ENCODE assay signal across 8 mouse cellular contexts in the genomic region with DNA sequence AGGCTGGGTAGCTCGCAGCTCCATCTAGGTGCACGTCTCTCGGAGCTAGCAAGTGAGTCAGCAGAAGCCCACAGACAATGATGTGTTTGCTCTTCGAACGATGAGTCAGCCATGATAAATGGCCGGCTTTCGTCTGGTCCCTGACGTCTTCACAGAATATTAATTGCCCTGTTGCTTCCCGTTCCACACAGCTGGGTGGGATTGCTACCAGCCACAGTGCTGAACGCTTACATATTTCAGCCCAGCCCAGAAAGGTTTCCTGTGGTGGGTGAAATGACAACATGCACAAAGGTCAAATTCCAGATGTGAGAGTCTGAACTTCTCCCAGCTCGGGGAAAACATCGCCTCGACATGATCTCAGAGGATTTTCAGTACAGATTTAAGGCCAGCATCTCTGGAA.
DNase-seq lines count a peak whose midpoint lies in the region; ATAC-seq and TF ChIP-seq lines count a peak whose summit lies in the region.
"Had no signal": no experiment of that assay in that cellular context is flagged by ENCODE, and none has a peak within 500 bp of the region (broad histone marks: within the 10 kb centered on the region; RNA-seq: fewer than 3 reads in every experiment).

No protein-coding gene starts in this region.

- H3K4me2 ChIP-seq in intestine, postnatal 0 days (replicated peaks; ENCODE audit: low read depth), result peak overlapping the region; percentile 30
- no peak overlapping the region for H3K4me2 ChIP-seq in liver, embryonic 13.5 days

- no peak for TF ChIP-seq CTCF in MEL (IDR thresholded peaks at IDR 0.05 in 2 of 3, conservative IDR thresholded peaks at IDR 0.05 in 1 of 3; ENCODE audit: control insufficient read depth in 1 of 3, insufficient read depth in 1 of 3, low read depth in 2 of 3, low read length in 3 of 3, poor library complexity in 1 of 3, severe bottlenecking in 1 of 3)
- no peak for TF ChIP-seq CTCF in intestine, postnatal 0 days (IDR thresholded peaks at IDR 0.05; ENCODE audit: low read depth)
- no peak for TF ChIP-seq CTCF in thymus, adult 2 months (IDR thresholded peaks at IDR 0.05; ENCODE audit: borderline replicate concordance, control insufficient read depth, extremely low read depth, insufficient read depth, low read length, poor library complexity)

- no peak overlapping the region for H3K9ac ChIP-seq in MEL (ENCODE audit: control insufficient read depth, low read depth, low read length, poor library complexity, severe bottlenecking)
- no peak overlapping the region for H3K9ac ChIP-seq in intestine, postnatal 0 days (ENCODE audit: low read depth, low read length)
- H3K9ac ChIP-seq in liver, embryonic 13.5 days, result no peak overlapping the region

- H3K27me3 ChIP-seq in MEL (ENCODE audit: control insufficient read depth in 1 of 2, insufficient read depth in 2 of 2, low read length in 2 of 2), result 0 out of 4 replicates have a peak, but pooled peaks cover 0 to 1% of the 10 kb centered on the region in 2 experiments
- H3K27me3 ChIP-seq in intestine, postnatal 0 days (replicated peaks; ENCODE audit: control insufficient read depth, insufficient read depth, low read length), result no peaks in the 10 kb centered on the region
- H3K27me3 ChIP-seq in liver, embryonic 13.5 days, result no peaks in the 10 kb centered on the region
- H3K27me3 ChIP-seq in thymus, adult 2 months (ENCODE audit: control insufficient read depth, insufficient read depth, low read length), result no peaks in the 10 kb centered on the region

- H3K4me3 ChIP-seq in MEL (ENCODE audit: control insufficient read depth in 1 of 2, insufficient read depth in 1 of 2, low read depth in 2 of 2, low read length in 2 of 2), result no peak overlapping the region
- no peak overlapping the region; the same call in 1 of the 2 replicates for H3K4me3 ChIP-seq in intestine, postnatal 0 days (ENCODE audit: low read depth, low read length)
- H3K4me3 ChIP-seq in liver, embryonic 13.5 days (replicated peaks), result no peak overlapping the region
- H3K4me3 ChIP-seq in thymus, adult 2 months (ENCODE audit: control insufficient read depth, insufficient read depth, low read length), result no peak overlapping the region
- H3K4me3 ChIP-seq: erythroblast, embryonic 14.5 days had no signal

- under 1% methylated on average over 13 of the region's 13 CpGs for WGBS in intestine, postnatal 0 days
- WGBS in liver, embryonic 13.5 days (ENCODE audit: insufficient replicate concordance), result 16% methylated on average over 13 of the region's 13 CpGs
- 25% methylated on average over 13 of the region's 13 CpGs for WGBS in thymus, adult 2 months

- TF ChIP-seq RAD21 in MEL (IDR thresholded peaks at IDR 0.05; ENCODE audit: low read depth, low read length), result no peak

- H3K9me3 ChIP-seq in MEL (replicated peaks; ENCODE audit: insufficient read depth, low read length), result no peaks in the 10 kb centered on the region
- no peaks in the 10 kb centered on the region for H3K9me3 ChIP-seq in intestine, postnatal 0 days (ENCODE audit: control insufficient read depth)
- no peaks in the 10 kb centered on the region for H3K9me3 ChIP-seq in liver, embryonic 13.5 days (replicated peaks)

- ATAC-seq in intestine, postnatal 0 days, result peak; percentile 96
- ATAC-seq in liver, embryonic 13.5 days (ENCODE audit: low read depth), result 0 out of 2 replicates have a peak, but pooled peaks have one; percentile 43

- peak; percentile 39 for DNase-seq in MEL (ENCODE audit: low read depth, low spot score)
- peak; percentile 88 for DNase-seq in adrenal gland, adult 2 months
- peak; percentile 46 to 64 for DNase-seq in gastrocnemius, adult 8-10 months (ENCODE audit: low spot score in 2 of 2)
- DNase-seq in liver, embryonic 13.5 days, result peak; percentile 0
- peak; percentile 20 for DNase-seq in ovary, postnatal 10 days (ENCODE audit: low spot score)
- DNase-seq in thymus, adult 2 months, result no peak

- no peak overlapping the region for H3K27ac ChIP-seq in MEL (ENCODE audit: control insufficient read depth, low read depth, low read length)
- peak overlapping the region; percentile 31; the same call in 1 of the 2 replicates for H3K27ac ChIP-seq in intestine, postnatal 0 days (ENCODE audit: low read depth, low read length)
- no peak overlapping the region for H3K27ac ChIP-seq in liver, embryonic 13.5 days
- no peak overlapping the region for H3K27ac ChIP-seq in thymus, adult 2 months (ENCODE audit: control insufficient read depth, insufficient read depth, low read length)

- H3K79me2 ChIP-seq in MEL (ENCODE audit: control insufficient read depth, insufficient read depth, low read length, poor library complexity), result no peaks in the 10 kb centered on the region

- H3K36me3 ChIP-seq in MEL (ENCODE audit: control insufficient read depth in 1 of 2, insufficient read depth in 2 of 2, low read length in 2 of 2), result no peaks in the 10 kb centered on the region
- H3K36me3 ChIP-seq in intestine, postnatal 0 days (ENCODE audit: control insufficient read depth, insufficient read depth), result no peaks in the 10 kb centered on the region
- no peaks in the 10 kb centered on the region for H3K36me3 ChIP-seq in liver, embryonic 13.5 days
- no peaks in the 10 kb centered on the region for H3K36me3 ChIP-seq in thymus, adult 2 months (ENCODE audit: control insufficient read depth, insufficient read depth, low read length)

- no peaks in the 10 kb centered on the region for H3K4me1 ChIP-seq in MEL (ENCODE audit: control insufficient read depth in 1 of 2, insufficient read depth in 2 of 2, low read length in 2 of 2)
- no peaks in the 10 kb centered on the region for H3K4me1 ChIP-seq in intestine, postnatal 0 days (replicated peaks; ENCODE audit: control insufficient read depth, insufficient read depth, low read length)
- 0 out of 2 replicates have a peak, but pooled peaks cover 4% of the 10 kb centered on the region for H3K4me1 ChIP-seq in liver, embryonic 13.5 days (replicated peaks)
- H3K4me1 ChIP-seq in thymus, adult 2 months (replicated peaks; ENCODE audit: control insufficient read depth, insufficient read depth, low read length), result no peaks in the 10 kb centered on the region

- no peak for TF ChIP-seq EP300 in MEL (IDR thresholded peaks at IDR 0.05; ENCODE audit: low read depth in 1 of 2, low read length in 2 of 2)

- TF ChIP-seq POLR2A in MEL (IDR thresholded peaks at IDR 0.05; ENCODE audit: control insufficient read depth in 1 of 2, insufficient read depth in 1 of 2, low read depth in 1 of 2, low read length in 2 of 2, poor library complexity in 1 of 2), result no peak
- no peak for TF ChIP-seq POLR2A in thymus, adult 2 months (IDR thresholded peaks at IDR 0.05; ENCODE audit: control insufficient read depth, extremely low read depth, insufficient read depth, low read length, poor library complexity)

TF ChIP-seq in MEL, 35 proteins besides CTCF, POLR2A, EP300 and RAD21:
- no peak for TF ChIP-seq ZKSCAN1 (IDR thresholded peaks at IDR 0.05; ENCODE audit: low read depth, low read length)
- TF ChIP-seq ELF1 (IDR thresholded peaks at IDR 0.05; ENCODE audit: low read depth, low read length), result no peak
- no peak for TF ChIP-seq MYB (IDR thresholded peaks at IDR 0.05; ENCODE audit: low read depth, low read length)
TF ChIP-seq in MEL: peak in this region for 0.
